Mouse (Mus musculus) kidney, adult 10 weeks (tissue): ENCODE measurements around the gene Eif4enif1. TPM values are rescaled to one million over a fixed set of nuclear protein-coding genes. Genes with fewer than 3 reads are reported as not detected.

ENCODE experiments used
- polyA plus RNA-seq: library from polyadenylated mRNA; stranded (reverse); fragments of 350-450 nt; fragmentation: Illumina TruSeq; extraction: RNeasy Lipid Tissue Mini Kit (QIAGEN cat#74804); gene quantifications from one replicate; pipeline ENCODE4 v1.2.3, GENCODE M21; 2014; ENCODE audit warnings: low read depth, low replicate concordance

Gene Eif4enif1
- polyA plus RNA-seq = 45.0 TPM

GRCm38 (mm10) chr11:3202231-3202701, at the start of gene Eif4enif1:
Gene Eif4enif1 (plus strand): TSS chr11:3202392.

GRCm38 (mm10) chr11:3193363-3193762, 8.8 kb upstream of the Eif4enif1 start, which contains the start of gene Sfi1:
Gene Sfi1 (minus strand): TSS chr11:3193463.

DNA sequence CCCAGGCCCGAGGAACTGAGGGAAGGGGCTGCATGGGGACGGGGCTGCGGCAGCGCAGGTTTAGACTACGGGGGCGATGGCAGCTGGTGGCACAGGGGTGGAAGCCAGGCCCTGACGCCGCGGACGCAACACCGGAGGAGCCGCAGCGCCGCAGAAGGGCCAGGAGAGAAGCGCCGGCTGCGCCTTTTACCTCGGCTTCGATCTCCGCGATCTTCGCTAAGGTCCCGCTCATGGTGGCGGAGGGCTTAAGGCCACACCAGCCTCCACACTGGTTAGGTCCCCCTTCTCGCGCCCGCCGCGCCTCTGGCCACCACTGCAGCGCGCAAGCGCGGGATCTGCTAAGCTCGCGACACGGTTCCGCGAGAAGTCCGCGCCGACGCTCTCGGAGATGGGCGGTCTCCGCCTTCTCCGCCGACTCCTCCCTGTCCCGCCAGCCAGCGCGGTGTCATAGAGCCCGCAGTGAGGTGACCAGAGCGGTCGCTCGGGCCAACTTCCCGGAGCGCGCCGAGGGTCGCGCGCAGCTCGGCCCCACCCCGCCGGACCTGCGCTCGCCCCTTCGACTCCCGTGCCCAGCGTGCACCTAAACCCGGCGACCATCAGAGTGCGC, 64.0 kb downstream of the Eif4enif1 start, which contains the start of gene Drg1:
Gene Drg1 (minus strand): TSS at position 337 of the 607 bp plus-strand sequence.

DNA sequence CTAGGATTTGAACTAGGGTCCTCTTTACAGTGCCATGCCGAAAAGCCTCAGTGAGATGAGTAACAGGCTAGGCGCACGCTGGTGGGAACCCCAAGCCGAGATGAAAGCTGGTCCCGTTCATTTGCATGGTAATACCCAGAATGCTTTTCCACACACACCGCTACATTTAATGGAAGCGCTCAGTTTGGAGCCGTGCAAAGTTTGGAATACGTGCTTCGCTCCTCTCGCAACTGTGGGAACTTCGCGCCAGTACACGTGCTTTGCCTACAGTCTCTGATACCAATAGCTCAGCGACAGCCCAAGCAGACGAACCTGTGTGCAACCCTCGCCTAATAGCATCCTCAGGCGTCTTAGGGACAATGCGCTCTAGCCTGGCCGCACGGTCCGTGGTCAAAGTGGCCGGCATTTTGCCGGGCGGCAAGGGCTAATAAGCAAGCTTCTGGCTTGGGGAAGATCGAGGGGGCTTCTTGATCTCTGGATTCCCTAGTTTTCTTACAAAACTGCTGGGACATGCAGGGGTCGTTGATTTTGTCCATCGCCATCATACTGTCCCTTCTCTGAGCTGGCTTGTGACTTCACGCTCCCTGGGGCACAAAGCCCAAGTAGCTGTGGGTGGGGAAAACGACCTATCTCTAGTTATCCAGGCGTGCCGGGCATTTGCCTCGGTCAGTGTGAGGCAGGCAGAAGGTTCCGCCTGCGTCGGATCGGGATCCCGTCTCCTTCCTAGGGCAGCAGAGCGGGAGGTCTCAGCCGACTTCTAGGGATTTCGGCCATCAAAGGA, 86.5 kb downstream of the Eif4enif1 start, which contains the start of gene Patz1:
Gene Patz1 (plus strand): TSS at position 354 of the 781 bp plus-strand sequence.

Other genes with a start within 250 kb of the Eif4enif1 start
- gene Sfi1, start 8.9 kb upstream of the Eif4enif1 start, polyA plus RNA-seq = 9.3 TPM
- 169 TPM for gene Drg1, start 64.0 kb downstream of the Eif4enif1 start, polyA plus RNA-seq
- gene Patz1, start 86.5 kb downstream of the Eif4enif1 start, polyA plus RNA-seq = 15.3 TPM
- gene Pik3ip1, start 128.0 kb downstream of the Eif4enif1 start, polyA plus RNA-seq = 3.6 TPM
- gene Limk2, start 206.8 kb downstream of the Eif4enif1 start, polyA plus RNA-seq = 8.3 TPM
- gene Rnf185, start 250.0 kb downstream of the Eif4enif1 start, polyA plus RNA-seq = 34.6 TPM